Mouse (Mus musculus): ENCODE results near the gene Rad50.

Gene Rad50

GRCm38 (mm10) chr11:53706934-53707717 lies at the start of gene Rad50:
Rad50 (minus strand) TSS chr11:53707319.
- DNase-seq (ENCODE audit: low read depth, low spot score) = peak; percentile 82

- DNase-seq (ENCODE audit: low read depth, low spot score) = no peak
Measured at GRCm38 (mm10) chr11:53755011-53755595, 48.0 kb upstream of the Rad50 start.

GRCm38 (mm10) chr11:53749716-53750352 lies 42.7 kb upstream of the Rad50 start:
- no peak for DNase-seq (ENCODE audit: low read depth, low spot score)

- no peak for DNase-seq (ENCODE audit: low read depth, low spot score)
Measured at GRCm38 (mm10) chr11:53749306-53749705, 42.2 kb upstream of the Rad50 start.

- DNase-seq (ENCODE audit: low read depth, low spot score) = no peak
Measured at GRCm38 (mm10) chr11:53748614-53749013, 41.5 kb upstream of the Rad50 start.

GRCm38 (mm10) chr11:53747985-53748384 lies 40.9 kb upstream of the Rad50 start:
- DNase-seq (ENCODE audit: low read depth, low spot score) = no peak

- DNase-seq (ENCODE audit: low read depth, low spot score) = no peak
Measured at GRCm38 (mm10) chr11:53745260-53745659, 38.1 kb upstream of the Rad50 start.

- DNase-seq (ENCODE audit: low read depth, low spot score) = no peak
Measured at GRCm38 (mm10) chr11:53742353-53742752, 35.2 kb upstream of the Rad50 start.

GRCm38 (mm10) chr11:53737573-53737946 lies 30.4 kb upstream of the Rad50 start:
- DNase-seq (ENCODE audit: low read depth, low spot score) = peak; percentile 38

- DNase-seq (ENCODE audit: low read depth, low spot score) = peak; percentile 86
Measured at GRCm38 (mm10) chr11:53736771-53737572, 29.9 kb upstream of the Rad50 start.

GRCm38 (mm10) chr11:53735682-53736245 lies 28.6 kb upstream of the Rad50 start:
- DNase-seq (ENCODE audit: low read depth, low spot score) = peak; percentile 86

GRCm38 (mm10) chr11:53734970-53735681 lies 28.0 kb upstream of the Rad50 start:
- no peak for DNase-seq (ENCODE audit: low read depth, low spot score)

GRCm38 (mm10) chr11:53734431-53734830 lies 27.3 kb upstream of the Rad50 start:
- no peak for DNase-seq (ENCODE audit: low read depth, low spot score)

GRCm38 (mm10) chr11:53733824-53734223 lies 26.7 kb upstream of the Rad50 start:
- DNase-seq (ENCODE audit: low read depth, low spot score) = no peak

- no peak for DNase-seq (ENCODE audit: low read depth, low spot score)
Measured at GRCm38 (mm10) chr11:53732244-53732643, 25.1 kb upstream of the Rad50 start.

GRCm38 (mm10) chr11:53731457-53731856 lies 24.3 kb upstream of the Rad50 start:
- DNase-seq (ENCODE audit: low read depth, low spot score) = no peak

- DNase-seq (ENCODE audit: low read depth, low spot score) = no peak
Measured at GRCm38 (mm10) chr11:53720715-53721114, 13.6 kb upstream of the Rad50 start, which contains the start of gene Il5. Il5 (plus strand) TSS chr11:53720794.

- no peak for DNase-seq (ENCODE audit: low read depth, low spot score)
Measured at GRCm38 (mm10) chr11:53719701-53720100, 12.6 kb upstream of the Rad50 start.

GRCm38 (mm10) chr11:53707718-53708009 lies 545 bp upstream of the Rad50 start:
- no peak for DNase-seq (ENCODE audit: low read depth, low spot score)

- peak; percentile 25 for DNase-seq (ENCODE audit: low read depth, low spot score)
Measured at GRCm38 (mm10) chr11:53706236-53706933, 734 bp downstream of the Rad50 start.

Data from forelimb bud, embryonic 11.5 days (tissue).